Mouse (Mus musculus) kidney, postnatal 36 days (tissue): Measurements from ENCODE around the gene Abca3.

Experiments
- DNase-seq, 2 experiments: peaks; one replicate each; pipeline ENCODE4 v3.0.0; 2021 to 2022; ENCODE audit warnings: mixed read lengths in 2 of 2

Gene Abca3

GRCm38 (mm10) chr17:24442632-24443155 lies 90.9 kb downstream of the Abca3 start, which contains the start of gene Dnase1l2:
TSS of gene Dnase1l2 (minus strand) at chr17:24443105.
- no peak for DNase-seq

GRCm38 (mm10) chr17:24443409-24443808 lies 91.7 kb downstream of the Abca3 start:
- DNase-seq: peak; percentile 34 to 54

- DNase-seq: no peak
These were observed 94.8 kb downstream of the Abca3 start for GRCm38 (mm10) chr17:24446590-24446989.

GRCm38 (mm10) chr17:24449507-24449906 lies 97.8 kb downstream of the Abca3 start:
- DNase-seq: no peak

GRCm38 (mm10) chr17:24451220-24451619 lies 99.5 kb downstream of the Abca3 start:
- no peak for DNase-seq

GRCm38 (mm10) chr17:24453372-24453771 lies 101.6 kb downstream of the Abca3 start:
- DNase-seq: peak in 1 of 2 experiments; percentile 62

- no peak for DNase-seq
These were observed 102.5 kb downstream of the Abca3 start for GRCm38 (mm10) chr17:24454218-24454755.

GRCm38 (mm10) chr17:24454756-24455522 lies 103.2 kb downstream of the Abca3 start:
- peak; percentile 99 to 100 for DNase-seq

GRCm38 (mm10) chr17:24455523-24456206 lies 103.9 kb downstream of the Abca3 start:
- DNase-seq: peak in 1 of 2 experiments; percentile 25
